Mouse (Mus musculus): Measurements from ENCODE around the gene Dnal4.

DNA sequence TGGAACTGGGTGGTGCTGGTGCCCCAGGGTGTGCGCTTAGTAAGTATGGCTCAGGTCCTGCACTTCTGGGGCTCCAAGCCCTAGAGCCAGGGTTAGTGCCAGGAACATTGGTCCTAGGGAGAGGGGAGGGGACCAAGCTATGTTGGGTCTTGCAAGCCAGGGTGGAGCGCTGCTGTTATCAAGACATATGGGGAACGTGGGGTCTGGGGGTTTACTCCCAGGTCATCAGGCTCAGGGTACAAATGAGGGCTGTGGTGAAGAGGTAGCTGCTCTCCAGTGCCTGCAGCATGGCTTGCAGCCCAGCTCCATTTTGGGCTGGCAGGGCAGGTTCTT lies 24.3 kb downstream of the Dnal4 start:
- TF ChIP-seq CTCF (IDR thresholded peaks at IDR 0.05; ENCODE audit: control insufficient read depth, insufficient read depth, insufficient read length) (no peak), FOSL1 (IDR thresholded peaks at IDR 0.05; ENCODE audit: insufficient read depth, low read length, poor library complexity, severe bottlenecking) (no peak), USF1 (IDR thresholded peaks at IDR 0.05; ENCODE audit: low read depth) (no peak), CEBPB (IDR thresholded peaks at IDR 0.05; ENCODE audit: low read depth) (no peak)

All from C2C12 (cell line).